Mouse (Mus musculus): ENCODE data around the gene Tex44. TPM values are rescaled to one million over a fixed set of nuclear protein-coding genes. Genes with fewer than 3 reads are reported as not detected.
"Not testable (repeated sequence)": the region's sequence is repeated elsewhere in the genome, so short reads cannot be mapped to it uniquely, and the experiment has no call there.

The Tex44 gene
- polyA plus RNA-seq, 2 experiments from 2014 or later, result not detected

GRCm38 (mm10) chr1:86448272-86448671 lies 22.1 kb downstream of the Tex44 start:
- no peak for ATAC-seq

GRCm38 (mm10) chr1:86449966-86450365 lies 23.8 kb downstream of the Tex44 start:
- ATAC-seq, result no peak

GRCm38 (mm10) chr1:86452713-86453112 lies 26.6 kb downstream of the Tex44 start:
- no peak for ATAC-seq

GRCm38 (mm10) chr1:86456892-86457581 lies 30.9 kb downstream of the Tex44 start:
- ATAC-seq, result no peak

- no peak for ATAC-seq
These were observed 33.2 kb downstream of the Tex44 start for GRCm38 (mm10) chr1:86459371-86459770.

- ATAC-seq, result no peak
These were observed 38.2 kb downstream of the Tex44 start for GRCm38 (mm10) chr1:86464223-86464874.

- ATAC-seq, result no peak
These were observed 38.7 kb downstream of the Tex44 start for GRCm38 (mm10) chr1:86464875-86465224.

- ATAC-seq, result no peak
These were observed 41.3 kb downstream of the Tex44 start for GRCm38 (mm10) chr1:86467416-86467815.

GRCm38 (mm10) chr1:86469876-86470275 lies 43.7 kb downstream of the Tex44 start:
- ATAC-seq, result no peak

GRCm38 (mm10) chr1:86470519-86471181 lies 44.5 kb downstream of the Tex44 start:
- no peak for ATAC-seq

- not testable (repeated sequence) for ATAC-seq
These were observed 45.4 kb downstream of the Tex44 start for GRCm38 (mm10) chr1:86471504-86471961.

GRCm38 (mm10) chr1:86472197-86472952 lies 46.2 kb downstream of the Tex44 start:
- no peak for ATAC-seq

GRCm38 (mm10) chr1:86473109-86473760 lies 47.1 kb downstream of the Tex44 start:
- no peak for ATAC-seq

Other genes starting within 250 kb of the Tex44 start
- under 1 TPM in 1 of 2 experiments, not detected in 1; 0.18 TPM for gene B3gnt7, start 123.5 kb upstream of the Tex44 start, polyA plus RNA-seq (2017; shearing (Covaris generic))
- 100 to 1,000 TPM; 383 to 392 TPM for gene Ncl, start 66.9 kb upstream of the Tex44 start, polyA plus RNA-seq (2017; shearing (Covaris generic))
- gene Nmur1, start 101 bp upstream of the Tex44 start, polyA plus RNA-seq (2017; shearing (Covaris generic)), result 1 to 10 TPM in 1 of 2 experiments, under 1 TPM in 1; 0.38 to 3.9 TPM
- 1,000 to 10,000 TPM; 2,967 to 3,416 TPM for gene Ptma, start 100.4 kb downstream of the Tex44 start, polyA plus RNA-seq (2017; shearing (Covaris generic))
- 10 to 100 TPM; 17.1 to 22.3 TPM for gene Pde6d, start 156.3 kb downstream of the Tex44 start, polyA plus RNA-seq (2017; shearing (Covaris generic))
- gene Cops7b, start 156.6 kb downstream of the Tex44 start, polyA plus RNA-seq (2017; shearing (Covaris generic)), result 10 to 100 TPM; 13.9 to 18.2 TPM
- not detected for gene Nppc, start 244.2 kb downstream of the Tex44 start, polyA plus RNA-seq (2017; shearing (Covaris generic))

Measured in activated CD4-positive, CD25-positive, alpha-beta regulatory T cell, adult 4 months (primary cell).